Mouse (Mus musculus) gastrocnemius, postnatal 36 days (tissue): ENCODE results near the gene Itgb1bp1. TPM values are rescaled to one million over a fixed set of nuclear protein-coding genes. Genes with fewer than 3 reads are reported as not detected.

Experiments used
- DNase-seq, 2 experiments: peaks; one replicate each; pipeline ENCODE4 v3.0.0; 2022
- intact Hi-C: fragments of 180-260 bp; cut with DNase I; formaldehyde crosslinking; loops from one replicate; pipeline ENCODE4 v1.15.1; 2025
- total RNA-seq, 2 experiments: library from RNA; stranded (reverse); gene quantifications; 2 replicates each; pipeline ENCODE4 v1.2.3; 2021

The Itgb1bp1 gene
- total RNA-seq, 2 experiments from 2014 or later = 35.8 to 39.7 TPM

DNA sequence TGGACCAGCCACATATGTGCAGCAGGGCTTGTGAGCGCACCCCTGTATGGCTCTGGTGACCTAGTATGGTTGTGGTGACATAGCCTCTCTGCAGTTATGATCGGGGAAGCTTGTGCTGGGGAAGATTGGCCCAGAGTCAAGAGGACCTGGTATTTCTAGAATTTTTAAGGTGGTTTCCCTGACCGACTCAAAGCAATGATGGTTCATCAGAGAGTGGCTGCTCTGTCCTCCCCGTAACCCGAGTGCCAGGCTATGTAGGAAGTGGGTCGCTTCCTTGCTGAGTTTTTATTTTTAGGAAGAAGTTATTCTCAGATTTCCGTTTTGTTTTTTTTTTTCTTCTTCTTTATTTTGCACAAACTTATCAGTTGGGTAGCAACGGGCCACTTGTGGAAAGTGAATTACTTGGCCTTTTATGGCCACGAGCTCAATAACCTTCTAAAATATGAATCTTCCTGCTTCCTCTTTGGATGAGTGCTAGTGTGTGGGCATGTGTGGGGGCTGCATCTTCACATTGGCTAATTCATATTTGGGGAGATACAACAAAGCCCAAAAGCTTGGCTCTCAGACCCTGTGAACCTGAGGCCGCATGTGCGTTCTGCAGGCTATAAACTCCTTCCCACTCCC lies 77.8 kb downstream of the Itgb1bp1 start:
- DNase-seq = no peak
- intact Hi-C loops = no loop called here

DNA sequence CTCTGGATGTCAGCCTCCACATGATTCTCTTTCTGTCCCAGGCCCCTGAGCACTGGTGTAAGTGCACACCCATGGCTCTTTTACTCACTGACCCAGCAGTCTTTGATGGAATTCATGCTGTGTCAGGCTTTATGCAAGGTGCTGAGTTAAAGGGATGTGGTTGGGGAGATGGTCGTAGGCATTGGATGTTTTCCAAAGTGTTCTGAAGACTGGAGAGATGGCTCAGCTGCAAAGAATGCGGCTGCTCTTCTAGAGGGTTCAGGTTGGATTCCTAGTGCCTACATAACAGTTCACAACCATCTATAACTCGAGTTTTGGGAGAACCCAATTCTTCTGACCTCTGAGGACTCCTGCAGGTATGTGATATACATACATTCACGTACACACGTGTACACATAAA lies 78.7 kb downstream of the Itgb1bp1 start:
- DNase-seq = no peak

DNA sequence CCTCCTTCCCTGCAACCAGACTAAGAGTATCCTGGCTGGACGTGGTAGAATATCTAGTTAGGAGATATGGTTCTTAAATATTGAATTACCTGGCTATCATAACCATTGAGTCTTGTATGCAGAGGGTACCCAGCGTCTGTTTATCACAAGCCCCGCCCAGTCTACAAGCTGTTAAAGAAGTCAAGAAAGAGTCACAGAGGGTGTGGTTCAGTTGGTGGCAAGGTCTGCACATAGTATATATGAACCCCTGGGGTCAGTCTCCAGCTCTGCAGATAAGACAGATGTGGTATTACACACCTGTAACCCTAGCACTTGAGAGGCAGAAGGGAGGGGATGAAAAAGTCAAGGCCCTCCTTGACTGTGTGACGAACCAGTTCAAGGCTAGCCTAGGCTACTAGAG lies 80.3 kb downstream of the Itgb1bp1 start:
- intact Hi-C loops = no loop called here
- DNase-seq = no peak

More for the DNA sequence above, 78.7 kb downstream of the Itgb1bp1 start:
- intact Hi-C loops = no loop called here

DNA sequence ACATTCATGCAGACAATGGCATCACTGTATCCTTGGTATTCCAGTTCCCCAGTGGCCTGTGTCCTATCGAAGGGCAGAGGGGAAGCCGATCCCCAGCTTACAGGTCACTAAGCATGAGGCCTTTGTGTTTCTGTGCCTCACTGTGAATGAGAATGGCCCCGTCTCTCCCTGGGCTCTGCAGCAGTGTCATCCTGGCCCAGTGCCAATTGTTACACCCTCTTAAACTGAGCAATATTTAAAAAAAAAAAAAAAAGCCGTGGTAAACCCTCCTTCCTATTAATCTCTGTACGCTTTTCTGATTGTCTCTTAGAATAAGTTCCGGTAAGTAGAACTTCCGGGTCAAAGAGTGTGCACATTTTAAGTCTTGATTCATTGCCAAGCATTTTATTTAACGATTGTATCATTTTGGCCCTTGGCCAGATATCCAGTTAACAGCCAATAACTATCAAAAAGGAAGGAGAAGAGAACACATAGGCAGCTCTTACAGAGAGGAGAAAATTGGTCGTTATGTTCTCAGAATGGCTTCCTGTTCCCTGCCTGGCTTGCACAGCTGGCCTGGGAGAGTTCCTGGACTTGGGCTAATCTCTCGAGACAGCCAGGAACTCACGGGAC lies 81.3 kb downstream of the Itgb1bp1 start:
- intact Hi-C loops = no loop called here

DNA sequence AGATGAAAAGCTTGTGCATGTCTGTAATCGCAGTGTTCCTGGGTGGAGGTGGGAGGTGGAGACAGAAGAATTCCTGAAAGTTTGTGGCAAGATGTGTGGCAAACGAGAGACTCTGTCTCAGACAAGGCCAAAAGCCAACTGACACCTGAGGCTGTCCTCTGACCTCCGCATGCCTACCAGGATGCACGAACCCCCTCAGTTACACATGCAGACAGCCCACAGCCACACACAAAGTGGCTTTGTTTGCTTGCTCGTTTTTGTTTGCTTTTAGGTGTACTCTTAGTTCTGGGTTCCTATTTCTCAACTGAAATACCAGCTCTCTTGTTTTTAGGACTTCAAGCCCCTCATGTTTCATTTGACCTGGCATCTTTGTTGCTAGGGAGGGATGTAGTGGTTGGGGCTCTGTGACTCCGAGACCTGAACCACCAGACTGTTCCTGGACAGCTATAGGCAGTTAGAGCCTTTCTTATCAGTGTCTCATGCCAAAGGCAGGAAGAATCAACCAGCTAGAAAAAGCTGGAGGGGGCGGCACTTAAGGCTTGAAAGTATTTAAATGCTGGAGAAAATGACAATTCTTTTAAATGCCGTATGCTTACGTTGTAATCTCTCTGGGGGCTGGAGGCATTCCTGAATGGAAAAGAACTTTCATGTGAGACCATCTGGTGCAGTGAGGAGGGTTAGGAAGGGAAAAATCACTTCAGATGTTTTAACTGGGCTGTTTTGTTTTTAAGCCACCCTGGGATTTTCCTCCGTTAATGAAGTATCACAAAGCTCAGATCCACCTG lies 84.4 kb downstream of the Itgb1bp1 start:
- no peak for DNase-seq
- intact Hi-C loops = no loop called here

More for the DNA sequence above, 81.3 kb downstream of the Itgb1bp1 start:
- DNase-seq = peak in 1 of 2 experiments; percentile 38

DNA sequence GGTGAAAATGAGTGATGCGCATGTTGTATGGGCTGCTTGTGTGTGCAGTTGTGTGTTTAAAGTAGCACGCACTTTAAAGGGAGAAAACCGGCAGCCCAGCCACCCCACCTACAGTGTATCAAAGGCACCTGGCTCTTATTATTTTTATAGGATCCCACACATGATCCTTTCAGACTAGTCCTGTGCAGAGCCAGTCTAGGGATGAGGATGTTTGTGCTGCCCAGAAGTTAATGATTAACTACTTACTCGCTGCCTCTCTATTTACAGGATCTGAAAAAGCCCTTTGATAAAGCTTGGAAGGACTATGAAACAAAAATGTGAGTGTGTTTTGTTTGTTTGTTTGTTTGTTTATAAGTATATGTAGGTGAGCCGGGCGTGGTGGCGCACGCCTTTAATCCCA lies 85.5 kb downstream of the Itgb1bp1 start:
- intact Hi-C loops = no loop called here
- DNase-seq = no peak

DNA sequence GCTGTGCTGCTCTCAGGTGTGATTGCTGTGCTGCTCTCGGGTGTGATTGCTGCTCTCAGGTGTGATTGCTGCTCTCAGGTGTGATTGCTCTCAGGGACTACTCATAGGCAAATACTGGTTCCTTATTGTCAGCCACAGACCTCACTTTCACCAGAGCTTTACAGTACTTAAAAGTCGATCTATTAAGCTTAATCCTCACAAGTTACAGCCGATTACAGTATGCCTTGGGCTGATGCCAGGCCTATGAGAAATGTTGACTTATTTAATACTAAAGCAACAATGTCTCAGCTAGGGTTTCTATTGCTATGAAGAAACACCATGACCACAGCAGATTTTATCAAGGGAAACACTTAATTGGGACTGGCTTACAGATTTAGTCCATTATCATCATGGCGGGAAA lies 89.7 kb downstream of the Itgb1bp1 start:
- no peak for DNase-seq

DNA sequence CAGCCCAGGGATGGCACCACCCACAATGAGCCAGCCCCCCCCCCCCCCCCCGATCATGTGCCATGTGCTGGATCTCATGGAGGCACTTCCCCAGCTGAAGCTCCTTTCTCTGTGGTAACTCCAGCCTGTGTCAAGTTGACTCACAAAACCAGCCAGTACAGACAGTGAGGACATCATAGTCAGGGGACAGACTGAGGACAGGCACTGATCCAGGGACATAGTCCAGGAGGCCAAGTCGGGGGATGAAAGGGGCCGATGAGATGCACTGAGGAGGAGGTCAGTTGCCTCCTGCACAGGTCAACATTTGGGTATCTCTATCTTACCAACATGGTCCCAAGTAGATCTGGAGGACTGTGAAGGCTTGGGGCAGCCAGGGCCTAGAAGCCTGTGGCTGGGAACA lies 90.6 kb downstream of the Itgb1bp1 start:
- intact Hi-C loops = no loop called here

More for the DNA sequence above, 89.7 kb downstream of the Itgb1bp1 start:
- intact Hi-C loops = no loop called here

DNA sequence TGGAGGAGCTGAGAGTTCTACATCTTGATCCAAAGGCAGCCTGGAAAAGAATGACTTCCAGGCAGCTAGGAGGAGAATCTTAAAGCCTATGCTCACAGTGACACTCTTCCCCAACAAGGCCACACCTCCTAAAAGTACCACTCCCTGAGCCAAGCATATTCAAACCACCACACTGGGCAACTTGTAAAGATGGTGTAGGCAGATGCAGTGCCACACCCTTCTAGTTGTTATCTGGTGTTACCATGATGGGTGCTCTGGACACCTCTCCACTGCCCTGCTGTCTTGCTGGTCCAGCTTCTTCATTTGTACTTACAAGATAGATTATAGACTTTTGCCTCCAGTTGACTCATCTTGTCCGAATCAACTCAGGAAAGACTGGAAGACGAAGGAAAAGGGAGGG lies 94.5 kb downstream of the Itgb1bp1 start:
- intact Hi-C loops = no loop called here
- no peak for DNase-seq

More for the DNA sequence above, 90.6 kb downstream of the Itgb1bp1 start:
- DNase-seq = no peak

Other genes with a start within 250 kb of the Itgb1bp1 start
- gene Cpsf3, start 893 bp downstream of the Itgb1bp1 start, total RNA-seq = 10 to 100 TPM; 16.7 to 18.8 TPM
- 1 to 10 TPM; 5.1 to 5.3 TPM for gene Iah1, start 30.1 kb upstream of the Itgb1bp1 start, total RNA-seq
- gene Adam17, start 87.3 kb upstream of the Itgb1bp1 start, total RNA-seq = 10 to 100 TPM; 17.4 to 19.4 TPM
- 10 to 100 TPM; 23.3 to 24.7 TPM for gene Ywhaq, start 131.4 kb upstream of the Itgb1bp1 start, total RNA-seq